Comparison of ENCODE assay signal across 19 mouse cellular contexts in the genomic region with DNA sequence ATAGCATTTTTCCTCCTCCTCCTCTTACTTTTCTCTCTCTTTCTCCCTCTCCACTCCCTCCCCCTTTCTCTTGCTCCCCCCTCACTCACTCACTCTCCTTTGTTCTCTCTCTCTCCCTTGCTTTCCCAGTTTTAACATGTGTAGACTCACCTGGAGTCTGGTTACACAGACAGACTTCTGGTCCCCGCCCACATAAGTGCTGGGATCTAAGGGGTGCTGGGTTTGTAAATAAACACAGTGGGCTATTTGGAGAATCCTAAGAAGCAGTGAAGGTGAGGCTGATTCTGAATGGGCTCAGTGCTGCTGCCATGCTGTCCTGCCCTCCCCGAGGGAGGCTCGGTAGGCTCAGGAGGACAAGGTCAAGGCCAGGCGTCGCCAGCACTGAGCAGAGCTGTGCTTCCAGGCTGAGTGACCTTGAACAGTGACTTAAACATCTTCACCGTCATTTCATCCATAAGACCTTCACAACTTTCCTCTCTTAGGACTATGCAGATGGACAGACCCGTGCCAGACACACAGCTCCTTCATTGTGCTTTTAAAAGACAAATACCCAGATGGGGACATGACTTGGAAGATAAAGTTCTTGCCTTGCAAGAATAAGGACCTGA.
"Had no signal": no experiment of that assay in that cellular context is flagged by ENCODE, and none has a peak within 500 bp of the region (broad histone marks: within the 10 kb centered on the region; RNA-seq: fewer than 3 reads in every experiment).

No protein-coding gene starts in this region.

- DNase-seq: kidney, adult 9 months; kidney, postnatal 14 days; kidney, postnatal 4 days; left cerebral cortex, postnatal 4 days; liver, postnatal 0 days; lung, embryonic 14.5 days; midbrain, embryonic 14.5 days; retina, postnatal 1 day; right cerebral cortex, postnatal 25 days; spleen, adult 18-20 months; thymus, postnatal 25 days had no signal

- H3K4me2 ChIP-seq: limb, embryonic 12.5 days; limb, embryonic 15.5 days; liver, embryonic 11.5 days; lung, embryonic 14.5 days; neural tube, embryonic 12.5 days; stomach, embryonic 15.5 days had no signal

- H3K9ac ChIP-seq: limb, embryonic 12.5 days; limb, embryonic 15.5 days; liver, embryonic 14.5 days; liver, postnatal 0 days; lung, embryonic 14.5 days; neural tube, embryonic 12.5 days; stomach, embryonic 15.5 days had no signal

- H3K36me3 ChIP-seq: limb, embryonic 12.5 days; limb, embryonic 15.5 days; neural tube, embryonic 12.5 days; stomach, embryonic 15.5 days had no signal

- H3K4me1 ChIP-seq: limb, embryonic 12.5 days had no signal

- H3K4me3 ChIP-seq: limb, embryonic 12.5 days; limb, embryonic 15.5 days; neural tube, embryonic 12.5 days; stomach, embryonic 15.5 days had no signal

- H3K9me3 ChIP-seq: limb, embryonic 12.5 days; limb, embryonic 15.5 days; neural tube, embryonic 12.5 days; stomach, embryonic 15.5 days had no signal

- H3K27ac ChIP-seq: limb, embryonic 12.5 days; limb, embryonic 15.5 days; liver, embryonic 14.5 days; macrophage; neural tube, embryonic 12.5 days; stomach, embryonic 15.5 days had no signal

- ATAC-seq: liver, postnatal 0 days; lung, postnatal 0 days had no signal

- H3K27me3 ChIP-seq: limb, embryonic 12.5 days; limb, embryonic 15.5 days; neural tube, embryonic 12.5 days; stomach, embryonic 15.5 days had no signal
